In genomic region chr3:106832107-106832506, GRCm38 (mm10) we compare ENCODE assay signal across 11 mouse cellular contexts. TPM values are rescaled to one million over a fixed set of nuclear protein-coding genes. Genes with fewer than 3 reads are reported as not detected.
DNase-seq lines count a peak whose midpoint lies in the region; ATAC-seq lines count a peak whose summit lies in the region.
"Had no signal": no experiment of that assay in that cellular context is flagged by ENCODE, and none has a peak within 500 bp of the region (broad histone marks: within the 10 kb centered on the region; RNA-seq: fewer than 3 reads in every experiment).

No protein-coding gene starts in this region.

- peak; percentile 5 to 10 for DNase-seq in lung, adult 18-20 months
- DNase-seq in lung, postnatal 10 days, result no peak
- peak; percentile 84 for DNase-seq in CD4-positive, CD25-positive, alpha-beta regulatory T cell, adult 2 months (ENCODE audit: low read depth, low spot score)
- DNase-seq in c-Kit-positive CD71-negative TER-119-negative erythroid progenitor cells, embryonic 14.5 days (ENCODE audit: low read depth), result peak; percentile 8
- no peak for DNase-seq in left cerebral cortex, adult 9 months (ENCODE audit: low spot score in 2 of 2)
- no peak for DNase-seq in cerebellum, postnatal 14 days
- DNase-seq in gastrocnemius, postnatal 25 days, result no peak
- DNase-seq: right cerebral cortex, adult 18-20 months; thymus, adult 18-20 months had no signal

- peak; percentile 100 for ATAC-seq in megakaryocyte progenitor cell, adult 5-6 weeks (replicated peaks; ENCODE audit: poor library complexity)
- ATAC-seq: hindbrain, postnatal 0 days had no signal

RNA-seq across cellular contexts. Expression of gene Olfr266, which starts 6.0 kb away (rescaled TPM):
- total RNA-seq in megakaryocyte progenitor cell, adult 5-6 weeks (2015), result not detected in 2 replicates
- total RNA-seq in megakaryocyte progenitor cell, adult 5-6 weeks (2017), result not detected in 2 replicates
- not detected for total RNA-seq in gastrocnemius, postnatal 25 days (2021)
- total RNA-seq: hindbrain, postnatal 0 days had no signal

RNA-seq across cellular contexts. Expression of gene Cd53, which starts 42.2 kb away (rescaled TPM):
- 251 and 299 TPM in 2 replicates for total RNA-seq in megakaryocyte progenitor cell, adult 5-6 weeks (2015)
- total RNA-seq in megakaryocyte progenitor cell, adult 5-6 weeks (2017), result 245 and 306 TPM in 2 replicates
- 1 to 10 TPM in 1 of 2 experiments, under 1 TPM in 1; 0.87 to 1.6 TPM for total RNA-seq in gastrocnemius, postnatal 25 days (2021)

Comparison
In these comparisons a context has a peak if more than half of its experiments do, and no peak if none do; other contexts are left out.
1. DNase-seq: peak in lung, adult 18-20 months (2 of 2), CD4-positive, CD25-positive, alpha-beta regulatory T cell, adult 2 months (single experiment) and c-Kit-positive CD71-negative TER-119-negative erythroid progenitor cells, embryonic 14.5 days (single experiment); none in lung, postnatal 10 days (single experiment), left cerebral cortex, adult 9 months (0 of 2), cerebellum, postnatal 14 days (0 of 2) and gastrocnemius, postnatal 25 days (single experiment).
2. RNA of gene Cd53, which starts 42.2 kb away (total RNA-seq): 245 to 306 TPM in megakaryocyte progenitor cell, adult 5-6 weeks; 0.87 to 1.6 TPM in gastrocnemius, postnatal 25 days; every median in the first group is over 10 times any median in the second.